Mouse (Mus musculus) ovary, postnatal 10 days (tissue): ENCODE measurements around the gene Samsn1.

ENCODE experiments used
- DNase-seq: peaks from one replicate; pipeline ENCODE4 v3.0.0; 2022; ENCODE audit warnings: low spot score

The Samsn1 gene

DNA sequence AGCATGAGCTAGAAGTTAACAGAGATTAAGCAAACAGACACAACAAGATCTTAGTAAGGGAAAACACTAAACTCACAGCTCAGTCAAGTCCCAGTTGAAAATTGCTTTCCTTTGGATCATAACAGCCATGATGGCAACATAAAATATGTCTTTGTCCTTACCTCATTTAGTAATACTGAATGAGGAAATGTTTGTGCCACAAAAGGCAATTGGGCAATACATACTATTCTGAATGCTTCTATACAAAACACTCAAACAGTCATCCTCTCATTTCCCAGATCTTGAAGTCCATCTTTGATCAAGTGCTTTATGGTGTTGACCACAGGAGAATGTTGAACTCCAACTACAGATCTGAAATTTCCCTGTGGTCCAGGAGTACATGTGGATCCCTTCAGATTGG is 88.7 kb downstream of the Samsn1 start:
- no peak for DNase-seq

DNA sequence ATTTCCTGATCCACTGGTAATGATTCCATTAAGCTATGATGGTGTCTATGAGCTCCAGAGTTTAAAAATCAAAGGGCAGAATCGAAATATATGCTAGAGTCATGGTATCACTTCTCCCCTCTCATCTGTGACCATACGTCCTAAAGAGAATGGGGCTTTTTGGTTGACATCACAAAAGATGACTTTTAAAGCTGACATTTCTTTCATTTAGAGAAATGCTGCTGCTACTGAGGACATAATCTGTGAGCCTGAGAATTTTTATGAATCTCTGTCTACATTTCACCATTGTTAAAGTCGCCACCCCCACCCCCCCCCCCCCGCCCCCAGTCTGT is 91.9 kb downstream of the Samsn1 start:
- no peak for DNase-seq

DNA sequence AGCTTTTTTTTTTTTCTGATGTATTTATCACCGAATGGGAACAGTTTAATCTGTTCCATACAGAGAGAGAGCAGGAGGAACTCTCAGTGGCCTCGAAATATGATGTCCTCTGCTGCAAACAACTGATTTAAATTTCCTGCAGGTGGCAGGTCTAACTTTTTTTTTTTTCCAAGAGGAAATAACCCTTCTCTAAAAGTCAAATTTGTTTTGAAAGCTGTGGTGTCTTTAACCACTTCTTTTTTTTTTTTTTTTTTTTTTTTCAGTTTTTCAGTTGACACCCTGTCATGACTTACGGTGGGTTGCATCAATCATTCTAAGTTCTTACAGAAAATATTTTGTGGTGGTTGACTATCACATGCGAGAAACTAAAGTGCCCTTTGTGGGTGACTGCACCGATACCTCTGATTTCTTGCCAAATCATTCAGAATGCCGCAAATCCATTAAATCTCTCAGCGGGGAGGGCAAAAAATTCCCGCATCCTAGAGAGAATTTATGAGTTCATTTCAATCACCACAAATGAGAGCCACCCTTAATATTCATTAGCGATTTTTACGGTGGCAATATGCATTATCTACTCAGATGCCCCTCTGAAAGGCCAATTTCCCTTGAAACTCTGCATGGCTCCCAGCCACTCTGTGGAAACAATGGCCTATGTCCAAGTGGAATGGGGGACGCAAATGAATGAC is 92.4 kb downstream of the Samsn1 start:
- no peak for DNase-seq

GRCm38 (mm10) chr16:75926511-75926910 is 95.6 kb downstream of the Samsn1 start:
- no peak for DNase-seq

DNA sequence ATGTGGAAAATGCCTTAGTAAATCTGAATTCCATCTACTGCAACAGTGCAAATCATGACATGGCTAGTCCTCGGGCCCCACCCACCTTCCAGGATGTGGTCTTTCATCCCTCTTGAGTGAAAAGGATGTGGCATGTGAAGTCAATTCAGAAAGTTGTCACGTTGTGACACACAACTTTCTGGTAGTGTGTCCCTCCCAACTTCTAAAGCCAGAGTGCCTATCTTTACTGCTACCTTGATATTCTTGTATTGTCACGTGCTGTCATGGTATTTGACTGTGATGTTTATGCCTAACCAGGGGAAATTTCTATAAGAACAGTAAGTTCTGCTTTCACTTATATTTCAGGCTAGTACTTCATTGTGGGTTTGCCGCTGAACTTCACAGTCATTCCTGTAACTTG is 101.2 kb downstream of the Samsn1 start:
- DNase-seq, result no peak

DNA sequence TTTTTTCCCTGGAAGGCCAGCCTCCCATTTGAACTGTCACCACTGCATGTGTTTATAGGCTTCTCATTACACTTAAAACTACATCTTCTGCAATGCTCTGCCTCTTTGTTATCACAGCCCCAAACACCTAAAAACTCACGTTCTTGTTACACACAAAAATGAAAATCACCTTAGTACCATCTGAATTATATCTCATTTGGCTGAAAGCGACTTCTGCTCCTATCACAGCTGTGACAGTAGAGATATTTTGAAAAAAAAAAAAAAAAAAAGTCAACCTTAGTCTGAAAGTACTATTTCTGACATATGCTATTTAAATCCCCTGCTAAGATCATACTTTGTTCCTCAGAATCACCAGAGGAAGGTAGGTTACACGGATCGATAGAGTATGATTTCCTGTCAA is 102.8 kb downstream of the Samsn1 start:
- no peak for DNase-seq

GRCm38 (mm10) chr16:75917712-75918111 is 104.4 kb downstream of the Samsn1 start:
- DNase-seq, result no peak

GRCm38 (mm10) chr16:75912051-75912450 is 110.0 kb downstream of the Samsn1 start:
- DNase-seq, result no peak

- DNase-seq, result no peak
Observed at GRCm38 (mm10) chr16:75908635-75909494, 113.2 kb downstream of the Samsn1 start.

DNA sequence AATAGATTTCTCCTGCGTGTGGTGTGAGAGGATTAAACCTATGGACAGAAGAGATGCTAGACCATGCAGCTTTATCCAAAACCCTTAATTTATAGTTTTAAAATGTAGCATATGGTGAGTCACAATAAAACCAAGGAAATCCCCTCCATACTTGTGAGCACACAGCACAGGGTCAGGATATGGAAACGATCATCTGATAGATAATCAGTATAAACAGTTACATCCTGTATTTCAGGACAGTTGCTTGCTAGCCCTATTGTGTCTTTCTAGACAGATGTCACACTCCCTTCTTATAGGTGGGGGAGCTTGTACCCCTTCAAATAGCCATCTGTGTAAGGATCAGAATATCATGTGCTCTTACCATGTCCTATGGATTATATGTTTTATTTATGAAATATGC is 115.3 kb downstream of the Samsn1 start:
- DNase-seq, result no peak

GRCm38 (mm10) chr16:75906260-75906659 is 115.8 kb downstream of the Samsn1 start:
- DNase-seq, result no peak

GRCm38 (mm10) chr16:75905324-75905723 is 116.8 kb downstream of the Samsn1 start:
- no peak for DNase-seq

DNA sequence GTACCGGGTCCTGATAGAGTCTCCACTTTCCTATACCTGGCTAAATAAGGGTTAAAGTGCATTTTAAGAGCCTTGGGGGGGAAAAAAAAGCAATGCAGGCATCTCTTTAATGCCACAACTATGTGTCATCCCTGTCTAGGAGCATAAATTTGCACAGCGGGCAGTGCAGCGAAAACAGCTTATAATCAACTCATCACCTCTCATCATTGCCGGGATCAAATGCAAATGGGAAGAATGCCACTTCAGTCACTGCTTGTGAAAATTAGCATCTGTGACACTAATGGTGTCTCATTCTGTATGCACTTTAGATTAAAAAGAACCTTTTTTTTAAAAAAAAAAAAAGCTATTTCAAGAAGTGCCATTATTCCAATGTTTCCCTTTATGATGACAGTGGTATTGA is 118.0 kb downstream of the Samsn1 start:
- DNase-seq, result no peak

DNA sequence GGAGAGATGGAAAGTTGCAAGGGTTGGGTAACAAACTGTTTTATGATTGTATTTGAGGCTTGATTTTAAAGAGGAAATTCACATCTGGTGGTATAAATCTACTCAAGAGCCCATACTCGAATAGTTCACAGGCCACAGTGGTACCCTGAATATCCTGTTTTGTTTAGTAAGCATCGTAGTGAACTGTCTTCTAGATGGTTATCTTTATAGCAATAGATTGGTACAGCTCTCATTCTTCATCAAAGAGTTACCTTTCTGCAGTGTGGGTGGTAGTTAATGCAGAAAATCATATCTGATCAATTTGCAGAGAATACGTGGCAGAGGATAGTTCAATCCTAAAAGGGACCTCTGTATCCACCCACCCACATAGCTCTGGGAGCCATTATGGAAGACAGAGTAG is 119.1 kb downstream of the Samsn1 start:
- no peak for DNase-seq

DNA sequence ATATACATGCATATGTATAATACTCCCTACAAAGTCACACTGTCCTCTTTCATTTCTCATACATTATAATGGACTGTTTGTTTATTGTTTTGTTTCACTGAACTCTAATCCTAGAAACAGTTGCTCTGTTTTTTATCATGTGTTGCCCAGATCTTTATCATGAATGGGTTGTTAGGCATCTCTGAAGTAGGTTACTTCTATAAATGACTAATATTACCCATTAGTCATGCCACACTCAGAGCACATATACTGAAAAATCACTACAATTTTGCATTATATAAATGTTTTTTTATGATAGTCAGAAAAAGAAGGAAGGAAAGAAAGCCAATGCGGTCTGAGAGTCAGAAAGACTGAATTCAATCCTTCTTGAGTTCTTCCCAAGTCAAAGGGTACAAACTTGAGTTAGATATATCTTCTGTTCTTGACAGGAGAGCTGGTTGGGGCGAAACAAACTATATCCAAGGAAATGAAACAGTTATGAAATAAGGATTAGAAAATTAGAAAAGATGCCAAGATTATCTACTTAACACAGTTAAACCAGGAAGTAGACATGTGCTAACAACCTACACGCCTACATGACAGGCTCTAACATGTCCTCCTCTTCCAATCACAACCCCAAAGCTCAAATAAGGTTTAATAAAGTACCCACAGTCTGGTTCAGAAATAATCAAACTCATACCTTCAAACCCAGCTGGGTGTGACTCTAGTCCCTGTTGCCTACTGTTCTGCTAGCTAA is 122.0 kb downstream of the Samsn1 start:
- DNase-seq, result no peak

- no peak for DNase-seq
Observed at GRCm38 (mm10) chr16:75897828-75898367, 124.2 kb downstream of the Samsn1 start.

- DNase-seq, result no peak
Observed at GRCm38 (mm10) chr16:75894263-75894901, 127.7 kb downstream of the Samsn1 start.

- DNase-seq, result no peak
Observed at GRCm38 (mm10) chr16:75893470-75893869, 128.6 kb downstream of the Samsn1 start.

DNA sequence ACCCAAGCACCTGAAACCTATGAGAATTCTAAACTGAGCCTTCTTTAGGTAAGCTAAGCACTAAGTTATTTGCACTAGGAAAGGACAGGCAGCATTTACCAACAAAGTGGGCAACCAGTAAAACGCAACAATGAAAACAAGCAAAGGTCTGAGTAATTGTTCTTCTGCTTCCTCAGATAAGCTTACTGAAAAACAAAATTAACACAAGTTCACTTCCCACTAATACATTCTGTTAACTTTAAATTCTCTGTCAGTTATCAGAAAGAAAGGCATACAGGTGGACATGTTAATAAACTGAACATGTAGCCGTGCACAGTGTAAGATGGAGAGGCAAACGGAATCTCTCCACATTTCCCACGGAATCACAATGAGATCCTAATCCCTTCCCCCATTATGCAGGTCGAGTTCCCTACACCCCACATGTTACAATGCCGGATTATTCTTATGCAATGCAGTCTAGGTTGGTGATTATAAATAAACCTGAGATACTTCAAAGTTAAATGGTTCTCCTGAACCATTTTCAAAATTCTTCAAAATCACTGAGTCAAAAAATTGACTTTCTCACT is 132.9 kb downstream of the Samsn1 start:
- no peak for DNase-seq

- DNase-seq, result no peak
Observed at GRCm38 (mm10) chr16:75887203-75887602, 134.9 kb downstream of the Samsn1 start.

DNA sequence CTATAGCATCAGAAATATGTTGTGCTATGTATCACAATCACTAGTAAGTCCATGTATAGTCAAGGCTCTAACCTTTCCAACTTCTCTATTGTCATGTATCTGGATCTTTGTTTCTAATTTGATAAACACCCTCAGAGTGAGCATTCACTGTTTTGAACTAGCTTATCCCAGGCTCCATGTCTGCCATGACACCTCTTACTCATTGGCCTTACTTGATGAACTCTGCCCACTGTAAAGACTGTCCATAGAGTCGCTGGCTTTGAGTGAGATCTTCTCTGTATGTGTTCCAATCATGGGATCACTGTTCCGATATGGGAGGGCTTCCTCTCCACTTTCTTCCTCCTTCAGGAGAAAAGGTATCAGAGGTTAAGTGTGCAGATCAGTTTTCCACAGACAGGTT is 143.2 kb downstream of the Samsn1 start:
- DNase-seq, result no peak

GRCm38 (mm10) chr16:75877170-75877569 is 144.9 kb downstream of the Samsn1 start:
- DNase-seq, result no peak
